Mouse (Mus musculus): ENCODE measurements at regions not wholly inside any gene's neighbourhood (a gene's known extent, or its start where the extent isn't known, plus 50 kb on each side); places are given as distances from the start of the nearest gene placed in this dataset.

DNA sequence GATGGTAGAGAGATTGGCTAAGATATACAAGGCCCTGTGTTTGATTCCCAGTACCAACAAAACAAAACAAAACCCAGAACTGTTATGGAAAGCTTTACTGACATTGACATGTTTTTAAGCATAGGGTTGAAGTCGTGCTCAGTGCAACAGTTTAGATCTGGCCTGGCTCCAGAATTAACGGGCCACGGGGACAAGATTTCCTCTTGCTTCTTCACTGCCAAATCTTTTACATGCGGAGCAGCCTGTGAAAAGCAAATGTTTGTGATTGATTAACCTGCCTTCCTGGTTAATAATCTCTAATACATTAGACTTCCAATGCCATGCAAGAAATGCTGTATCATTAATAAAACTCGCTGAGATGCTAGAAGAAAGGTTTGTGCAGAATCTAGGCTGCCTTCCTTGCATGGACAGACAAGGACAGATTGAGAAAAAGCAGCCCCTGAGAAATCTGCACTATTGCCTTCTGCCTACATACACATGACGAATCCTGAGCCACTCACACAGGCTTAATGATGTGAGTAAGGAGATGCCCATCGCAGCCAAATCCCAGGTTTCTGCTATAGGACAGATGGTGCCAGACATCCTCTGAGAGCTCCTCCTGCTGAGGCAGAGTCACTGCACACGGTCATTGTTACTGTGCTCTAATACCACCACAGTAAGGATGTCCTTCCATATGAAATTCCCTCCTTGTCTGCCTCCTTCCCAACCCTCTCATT, 697.2 kb upstream of the Tmem132c start:
- H3K27ac ChIP-seq = no peak overlapping the region
- no peaks in the 10 kb centered on the region for H3K9me3 ChIP-seq
- H3K36me3 ChIP-seq = no peaks in the 10 kb centered on the region
- no peaks in the 10 kb centered on the region for H3K4me1 ChIP-seq
- no peak overlapping the region for H3K4me3 ChIP-seq
- 71% methylated on average over 8 of the region's 8 CpGs for WGBS
- ATAC-seq (ENCODE audit: low FRiP score, low read depth) = no peak
- H3K27me3 ChIP-seq = no peaks in the 10 kb centered on the region
- H3K4me2 ChIP-seq (replicated peaks) = no peak overlapping the region
- H3K9ac ChIP-seq = no peak overlapping the region

DNA sequence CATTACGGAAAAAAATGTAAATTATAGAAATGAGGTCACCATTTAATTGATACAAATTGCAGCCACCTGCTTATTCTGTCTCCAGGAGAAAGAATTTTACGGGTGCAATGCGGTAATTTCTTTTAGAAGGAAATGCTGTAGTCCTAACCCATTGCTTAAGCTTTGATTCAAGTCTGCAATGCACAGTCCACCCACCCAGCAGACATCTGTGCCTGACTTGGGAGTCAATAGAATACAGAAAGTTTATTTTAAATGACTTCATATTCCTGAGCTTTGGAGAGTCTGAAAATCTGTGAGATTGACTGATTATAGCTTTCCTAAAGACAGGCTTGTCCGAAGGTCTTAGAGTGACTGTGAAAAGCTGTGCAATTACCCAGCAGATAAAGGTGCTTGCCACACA, 693.8 kb upstream of the Tmem132c start:
- Histone ChIP-seq H3K36me3 (no peaks in the 10 kb centered on the region), H3K27me3 (no peaks in the 10 kb centered on the region), H3K4me3 (no peak overlapping the region), H3K9me3 (no peaks in the 10 kb centered on the region), H3K4me1 (no peaks in the 10 kb centered on the region), H3K27ac (no peak overlapping the region), H3K4me2 (replicated peaks) (no peak overlapping the region), H3K9ac (no peak overlapping the region)
- 69% methylated on average over 4 of the region's 4 CpGs for WGBS
- no peak for ATAC-seq (ENCODE audit: low FRiP score, low read depth)

DNA sequence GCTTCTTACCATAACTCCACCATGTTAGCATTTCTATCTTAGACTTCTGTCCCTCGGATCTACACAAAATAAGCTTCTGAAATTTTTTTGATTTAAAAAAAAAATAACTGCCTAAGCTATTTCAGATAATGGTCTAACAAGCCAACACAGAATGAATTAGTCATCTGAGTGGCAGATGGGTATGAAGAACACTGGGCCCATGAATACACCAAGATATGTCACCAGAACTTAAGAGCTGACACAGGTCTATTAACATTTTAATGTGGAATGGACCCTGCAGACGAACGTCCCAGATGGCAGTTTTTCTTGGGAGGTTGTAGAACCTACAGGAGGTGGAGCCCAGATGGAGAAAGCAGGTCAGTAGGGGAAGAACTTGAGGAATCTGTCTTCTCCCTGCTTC, 689.9 kb upstream of the Tmem132c start:
- no peak overlapping the region for H3K9ac ChIP-seq
- H3K4me1 ChIP-seq = no peaks in the 10 kb centered on the region
- 73% methylated on average over 3 of the region's 3 CpGs for WGBS
- H3K27me3 ChIP-seq = no peaks in the 10 kb centered on the region
- no peak for ATAC-seq (ENCODE audit: low FRiP score, low read depth)
- no peaks in the 10 kb centered on the region for H3K36me3 ChIP-seq
- no peaks in the 10 kb centered on the region for H3K9me3 ChIP-seq
- H3K4me2 ChIP-seq (replicated peaks) = no peak overlapping the region
- no peak overlapping the region for H3K4me3 ChIP-seq
- H3K27ac ChIP-seq = no peak overlapping the region

DNA sequence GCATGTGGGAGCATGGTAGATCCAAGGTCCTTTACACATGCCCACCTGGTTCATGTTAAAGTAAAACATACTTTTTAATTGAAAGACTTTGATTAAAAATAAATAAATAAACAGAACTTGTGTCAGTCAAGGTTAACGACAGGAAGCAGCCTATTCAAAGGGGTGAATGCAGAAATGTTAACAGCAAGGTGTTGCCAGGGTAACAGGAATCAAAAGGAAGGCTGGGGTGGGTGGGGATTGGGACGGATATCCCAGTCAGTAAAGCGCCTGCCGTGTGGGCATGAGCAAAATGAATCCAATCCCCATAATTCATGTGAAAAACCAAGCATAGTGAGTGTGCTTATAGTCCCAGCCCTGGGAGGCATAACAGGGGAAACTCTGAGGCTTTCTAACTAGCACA, 682.6 kb upstream of the Tmem132c start:
- Histone ChIP-seq H3K4me2 (replicated peaks) (no peak overlapping the region), H3K4me3 (no peak overlapping the region), H3K27ac (no peak overlapping the region), H3K36me3 (no peaks in the 10 kb centered on the region), H3K27me3 (no peaks in the 10 kb centered on the region), H3K4me1 (no peaks in the 10 kb centered on the region), H3K9ac (no peak overlapping the region), H3K9me3 (no peaks in the 10 kb centered on the region)
- 47% methylated on average over 4 of the region's 4 CpGs for WGBS
- ATAC-seq (ENCODE audit: low FRiP score, low read depth) = no peak

DNA sequence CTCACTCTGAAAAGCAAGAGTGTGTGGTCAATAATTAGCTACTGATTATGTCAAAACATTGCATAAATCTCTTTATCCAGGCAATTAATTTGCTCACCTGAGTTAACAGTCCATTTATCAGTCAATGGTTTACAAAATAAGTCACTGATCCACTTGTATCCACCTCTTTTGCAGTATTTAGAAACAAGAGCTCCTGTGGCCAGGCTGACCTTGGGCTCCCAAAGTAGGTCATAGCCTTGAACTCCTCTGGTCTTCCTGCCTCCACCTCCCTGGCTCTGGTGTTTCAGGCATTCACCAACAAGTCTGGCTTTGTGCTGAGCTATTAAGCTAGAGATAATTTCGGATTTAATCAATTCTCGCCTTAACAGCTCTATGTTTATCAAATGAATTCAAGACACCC, 675.8 kb upstream of the Tmem132c start:
- no peak for ATAC-seq (ENCODE audit: low FRiP score, low read depth)
- no peaks in the 10 kb centered on the region for H3K36me3 ChIP-seq
- H3K27me3 ChIP-seq = no peaks in the 10 kb centered on the region
- no peaks in the 10 kb centered on the region for H3K9me3 ChIP-seq
- H3K4me2 ChIP-seq (replicated peaks) = no peak overlapping the region
- WGBS = 74% methylated on average over 2 of the region's 2 CpGs
- no peaks in the 10 kb centered on the region for H3K4me1 ChIP-seq
- no peak overlapping the region for H3K9ac ChIP-seq
- no peak overlapping the region for H3K27ac ChIP-seq
- no peak overlapping the region for H3K4me3 ChIP-seq

DNA sequence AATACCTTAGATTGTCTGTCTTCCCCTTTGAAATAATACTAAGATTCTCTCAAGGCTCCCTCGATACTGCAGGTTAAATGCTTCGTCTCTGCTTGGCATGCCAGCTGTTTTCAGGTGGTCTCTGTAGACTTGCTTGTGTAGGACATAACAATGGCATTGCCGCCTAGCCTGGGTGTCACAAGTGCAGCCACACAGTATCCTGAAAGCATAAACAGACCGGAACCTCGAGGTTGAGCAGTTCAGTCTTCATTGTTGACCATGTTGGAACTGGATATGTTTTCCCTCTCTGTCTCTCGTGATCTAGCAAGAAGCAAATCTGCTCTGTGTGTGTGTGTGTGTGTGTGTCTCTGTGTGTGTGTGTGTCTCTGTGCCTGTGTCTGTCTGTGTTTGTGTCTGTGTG, 675.4 kb upstream of the Tmem132c start:
- WGBS = 79% methylated on average over 6 of the region's 6 CpGs
- Histone ChIP-seq H3K4me2 (replicated peaks) (no peak overlapping the region), H3K9me3 (no peaks in the 10 kb centered on the region), H3K27ac (no peak overlapping the region), H3K27me3 (no peaks in the 10 kb centered on the region), H3K9ac (no peak overlapping the region), H3K36me3 (no peaks in the 10 kb centered on the region), H3K4me3 (no peak overlapping the region), H3K4me1 (no peaks in the 10 kb centered on the region)
- no peak for ATAC-seq (ENCODE audit: low FRiP score, low read depth)

DNA sequence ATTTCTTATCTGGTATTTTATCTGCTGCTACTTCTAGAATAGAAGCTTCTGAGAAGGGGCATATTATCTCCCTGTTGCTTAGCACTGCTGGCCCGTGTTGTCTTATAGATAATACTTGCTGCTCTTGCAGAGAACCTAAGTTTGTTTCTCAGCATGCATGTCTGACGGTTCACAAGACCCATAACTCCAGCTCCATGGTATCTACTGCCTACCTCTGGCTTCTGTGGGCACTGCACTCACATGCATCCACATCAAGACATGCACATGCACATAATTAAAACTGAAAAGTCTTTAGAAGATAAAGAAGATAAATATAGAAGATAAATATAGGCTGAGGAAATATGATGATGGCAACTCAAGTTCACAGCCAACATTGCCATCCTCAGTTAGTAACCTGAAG, 667.8 kb upstream of the Tmem132c start:
- H3K27ac ChIP-seq = no peak overlapping the region
- H3K9me3 ChIP-seq = peaks cover 7% of the 10 kb centered on the region
- H3K36me3 ChIP-seq = no peaks in the 10 kb centered on the region
- no peak overlapping the region for H3K9ac ChIP-seq
- no peak for ATAC-seq (ENCODE audit: low FRiP score, low read depth)
- 78% methylated on average over 2 of the region's 2 CpGs for WGBS
- H3K4me2 ChIP-seq (replicated peaks) = no peak overlapping the region
- H3K4me3 ChIP-seq = no peak overlapping the region
- no peaks in the 10 kb centered on the region for H3K27me3 ChIP-seq
- no peaks in the 10 kb centered on the region for H3K4me1 ChIP-seq

DNA sequence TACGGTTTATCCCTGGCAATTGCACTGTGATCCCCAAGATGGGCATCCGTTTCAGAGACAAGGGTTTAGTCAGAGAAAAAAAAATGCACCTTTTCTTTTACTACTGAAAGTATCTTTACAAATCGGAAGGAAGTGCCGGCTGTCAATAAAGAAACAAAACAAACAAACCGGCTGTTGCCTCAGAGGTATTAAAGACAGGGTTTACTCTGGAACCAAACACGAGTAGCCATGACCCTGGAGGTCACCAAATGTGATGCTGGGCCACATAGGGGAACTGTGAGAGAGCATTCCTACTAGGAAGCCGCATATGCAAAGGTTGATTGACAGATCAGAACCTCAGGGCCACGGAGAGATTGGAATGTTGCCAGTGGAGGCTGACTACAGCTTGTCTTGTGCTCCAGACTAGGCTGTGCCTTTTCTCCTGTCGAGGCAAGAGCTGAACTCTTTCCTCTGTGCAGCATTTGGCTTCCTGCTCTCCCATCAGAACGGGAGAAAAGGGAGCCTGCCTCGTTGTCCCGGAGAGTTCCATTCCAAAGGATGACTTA, 643.8 kb upstream of the Tmem132c start:
- H3K4me3 ChIP-seq = no peak overlapping the region
- H3K36me3 ChIP-seq = no peaks in the 10 kb centered on the region
- no peak for ATAC-seq (ENCODE audit: low FRiP score, low read depth)
- no peak overlapping the region for H3K9ac ChIP-seq
- 68% methylated on average over 12 of the region's 12 CpGs for WGBS
- peaks cover 4% of the 10 kb centered on the region; the same call in 1 of the 2 replicates for H3K9me3 ChIP-seq
- no peaks in the 10 kb centered on the region for H3K4me1 ChIP-seq
- H3K27ac ChIP-seq = no peak overlapping the region
- H3K4me2 ChIP-seq (replicated peaks) = no peak overlapping the region
- H3K27me3 ChIP-seq = no peaks in the 10 kb centered on the region

DNA sequence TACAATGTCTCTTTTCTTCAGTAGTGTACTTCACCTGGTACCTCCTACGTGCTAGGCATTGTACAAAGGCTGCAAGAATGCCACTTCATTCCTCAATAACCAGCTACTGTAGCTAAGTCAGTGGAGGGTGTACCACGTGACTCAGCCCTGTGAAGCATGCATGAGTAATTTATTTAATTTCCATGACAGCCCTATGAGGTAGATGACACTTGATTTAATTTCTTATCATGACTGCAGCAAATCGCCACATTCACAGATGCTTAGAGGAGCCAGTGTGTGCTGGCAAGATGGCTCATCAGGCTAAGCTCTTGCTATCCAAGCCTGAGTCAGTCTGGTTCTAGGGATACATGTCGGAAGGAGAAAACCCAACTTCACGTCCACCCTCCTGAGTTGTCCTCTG, 642.0 kb upstream of the Tmem132c start:
- WGBS = 85% methylated on average over 5 of the region's 5 CpGs
- H3K27me3 ChIP-seq = no peaks in the 10 kb centered on the region
- H3K4me1 ChIP-seq = no peaks in the 10 kb centered on the region
- H3K27ac ChIP-seq = no peak overlapping the region
- no peak overlapping the region for H3K9ac ChIP-seq
- H3K36me3 ChIP-seq = no peaks in the 10 kb centered on the region
- H3K4me3 ChIP-seq = no peak overlapping the region
- peaks cover 4% of the 10 kb centered on the region; the same call in 1 of the 2 replicates for H3K9me3 ChIP-seq
- no peak for ATAC-seq (ENCODE audit: low FRiP score, low read depth)
- H3K4me2 ChIP-seq (replicated peaks) = no peak overlapping the region

DNA sequence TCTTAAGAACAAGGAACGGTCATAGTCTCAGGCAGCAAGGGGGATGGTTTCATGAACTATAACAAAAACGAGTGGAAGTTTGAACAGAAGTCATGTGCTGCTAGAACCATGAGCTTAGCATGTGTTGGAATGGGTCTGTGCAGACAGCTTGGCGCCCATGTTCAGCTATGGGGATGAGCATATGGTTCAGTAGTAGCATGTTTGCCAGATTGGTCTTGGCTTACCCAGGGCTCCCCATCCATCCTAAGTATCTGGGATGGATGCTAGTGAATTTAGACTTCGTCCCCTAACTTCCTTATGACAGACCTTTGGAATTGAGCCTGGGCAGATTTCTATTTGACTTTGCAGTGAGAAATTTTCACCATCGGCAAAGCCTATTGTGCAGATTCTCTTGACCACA, 634.9 kb upstream of the Tmem132c start:
- Histone ChIP-seq H3K36me3 (no peaks in the 10 kb centered on the region), H3K4me2 (replicated peaks) (no peak overlapping the region), H3K4me3 (no peak overlapping the region), H3K9ac (no peak overlapping the region), H3K9me3 (no peaks in the 10 kb centered on the region), H3K4me1 (no peaks in the 10 kb centered on the region), H3K27ac (no peak overlapping the region), H3K27me3 (no peaks in the 10 kb centered on the region)
- 82% methylated on average over 5 of the region's 5 CpGs for WGBS
- ATAC-seq (ENCODE audit: low FRiP score, low read depth) = no peak

DNA sequence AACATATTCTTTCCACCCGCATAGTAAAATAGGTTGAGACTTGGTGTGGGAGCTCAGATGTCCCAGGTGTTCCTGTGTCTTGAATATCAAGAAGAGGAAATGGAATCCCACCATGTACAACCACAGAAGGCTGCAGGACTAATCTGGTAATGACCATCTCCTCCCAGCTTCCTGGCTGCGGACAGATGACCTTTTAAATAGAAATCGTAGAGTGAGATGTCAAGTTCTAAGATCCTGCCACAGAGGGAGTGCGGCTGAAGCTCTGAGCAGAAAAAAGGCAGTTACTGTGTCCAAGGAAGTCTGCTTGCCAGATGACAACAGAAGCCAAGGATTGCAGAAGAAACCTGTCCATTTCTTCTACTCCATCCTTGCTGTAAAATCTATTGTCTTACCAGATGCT, 629.0 kb upstream of the Tmem132c start:
- no peak for ATAC-seq (ENCODE audit: low FRiP score, low read depth)
- Histone ChIP-seq H3K4me1 (no peaks in the 10 kb centered on the region), H3K36me3 (no peaks in the 10 kb centered on the region), H3K9ac (no peak overlapping the region), H3K27me3 (no peaks in the 10 kb centered on the region), H3K9me3 (no peaks in the 10 kb centered on the region), H3K27ac (no peak overlapping the region), H3K4me2 (replicated peaks) (no peak overlapping the region), H3K4me3 (no peak overlapping the region)
- 84% methylated on average over 4 of the region's 4 CpGs for WGBS

DNA sequence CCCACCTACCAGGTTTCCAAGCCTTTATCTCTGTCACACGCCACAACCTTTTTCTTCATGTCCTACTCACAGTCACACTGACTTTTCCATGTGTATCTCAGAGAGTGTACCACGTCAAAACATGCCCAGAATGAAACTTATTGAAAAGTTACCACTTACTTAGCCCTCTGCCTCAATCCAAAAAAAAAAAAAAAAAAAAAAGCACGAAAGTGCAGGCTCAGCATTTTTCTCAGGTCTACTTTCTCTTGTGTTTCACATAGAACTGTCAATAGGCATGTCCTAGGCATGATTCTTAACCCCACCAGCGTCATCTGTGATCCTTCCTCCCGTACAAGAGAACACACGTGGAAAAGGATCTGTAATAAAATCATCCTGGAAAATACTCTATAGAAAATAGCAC, 619.1 kb upstream of the Tmem132c start:
- ATAC-seq (ENCODE audit: low FRiP score, low read depth) = no peak
- no peak overlapping the region for H3K9ac ChIP-seq
- 78% methylated on average over 6 of the region's 6 CpGs for WGBS
- no peak overlapping the region for H3K27ac ChIP-seq
- no peak overlapping the region for H3K4me3 ChIP-seq
- no peak overlapping the region for H3K4me2 ChIP-seq (replicated peaks)
- H3K9me3 ChIP-seq = no peaks in the 10 kb centered on the region
- no peaks in the 10 kb centered on the region for H3K36me3 ChIP-seq
- no peaks in the 10 kb centered on the region for H3K27me3 ChIP-seq
- H3K4me1 ChIP-seq = no peaks in the 10 kb centered on the region

DNA sequence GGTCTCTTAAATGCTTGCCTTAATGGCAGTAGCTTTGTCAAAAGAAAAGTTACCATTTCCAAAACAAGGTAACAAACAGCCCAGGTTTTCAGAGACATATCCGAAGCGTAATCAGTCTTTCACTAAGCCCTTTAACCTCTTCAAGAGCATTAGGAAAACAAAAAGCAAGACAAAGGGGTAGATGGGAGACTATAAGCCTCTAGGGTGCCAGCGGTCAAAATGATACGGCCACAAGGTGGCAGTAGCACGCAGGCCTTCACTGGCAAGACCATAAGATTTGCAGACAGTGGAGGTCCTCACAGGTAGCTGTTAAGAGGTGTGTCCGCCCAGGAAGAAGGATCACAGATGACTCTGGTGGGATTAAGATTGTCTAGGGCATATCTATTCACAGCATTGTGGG, 618.4 kb upstream of the Tmem132c start:
- Histone ChIP-seq H3K27me3 (no peaks in the 10 kb centered on the region), H3K9ac (no peak overlapping the region), H3K36me3 (no peaks in the 10 kb centered on the region), H3K4me1 (no peaks in the 10 kb centered on the region), H3K27ac (no peak overlapping the region), H3K4me2 (replicated peaks) (no peak overlapping the region), H3K9me3 (no peaks in the 10 kb centered on the region), H3K4me3 (no peak overlapping the region)
- 14% methylated on average over 6 of the region's 6 CpGs for WGBS
- no peak for ATAC-seq (ENCODE audit: low FRiP score, low read depth)

Measured in limb, embryonic 13.5 days (tissue).